Mouse (Mus musculus): ENCODE measurements at regions not wholly inside any gene's neighbourhood (a gene's known extent, or its start where the extent isn't known, plus 50 kb on each side); places are given as distances from the start of the nearest gene placed in this dataset.

DNA sequence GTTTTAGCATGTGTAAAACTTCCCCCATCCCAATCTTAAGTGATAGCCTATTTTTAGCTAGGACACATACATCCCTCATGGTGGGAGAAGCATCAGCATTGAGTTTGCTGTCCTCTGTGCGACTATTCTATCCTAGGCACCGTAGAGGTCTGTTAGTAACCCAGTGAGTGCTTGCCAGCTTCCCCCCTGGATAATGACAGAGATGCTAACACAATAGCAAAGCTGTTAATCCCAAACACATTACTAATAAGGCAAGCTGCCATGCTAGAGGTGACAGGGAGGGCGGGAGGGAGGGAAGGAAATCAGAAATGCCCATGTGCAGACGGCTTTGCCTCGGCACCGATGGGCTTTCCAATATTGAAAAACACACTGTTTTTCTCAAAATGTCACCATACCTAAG lies 272.2 kb upstream of the Meis1 start:
- Histone ChIP-seq H3K9me3 (ENCODE audit: low read depth, low read length) (no peaks in the 10 kb centered on the region), H3K27me3 (ENCODE audit: insufficient read depth, low read length) (no peaks in the 10 kb centered on the region), H3K9ac (no peak overlapping the region), H3K27ac (ENCODE audit: low read depth) (no peak overlapping the region), H3K36me3 (ENCODE audit: insufficient read depth) (no peaks in the 10 kb centered on the region), H3K4me3 (ENCODE audit: low read depth, low read length) (no peak overlapping the region), H3K4me2 (no peak overlapping the region), H3K4me1 (ENCODE audit: insufficient read depth) (no peaks in the 10 kb centered on the region)
- no peak for DNase-seq
- ATAC-seq (ENCODE audit: insufficient read depth): no peak
- 79% methylated on average over 6 of the region's 6 CpGs for WGBS
- no peak for TF ChIP-seq CTCF (IDR thresholded peaks at IDR 0.05; ENCODE audit: low read depth)

- no peak for TF ChIP-seq CTCF (IDR thresholded peaks at IDR 0.05; ENCODE audit: low read depth)
- DNase-seq (no peak), ATAC-seq (ENCODE audit: insufficient read depth) (no peak)
- Histone ChIP-seq H3K36me3 (ENCODE audit: insufficient read depth) (no peaks in the 10 kb centered on the region), H3K27ac (ENCODE audit: low read depth) (no peak overlapping the region), H3K4me3 (ENCODE audit: low read depth, low read length) (no peak overlapping the region), H3K27me3 (ENCODE audit: insufficient read depth, low read length) (no peaks in the 10 kb centered on the region), H3K4me2 (no peak overlapping the region), H3K4me1 (ENCODE audit: insufficient read depth) (no peaks in the 10 kb centered on the region), H3K9ac (no peak overlapping the region), H3K9me3 (ENCODE audit: low read depth, low read length) (no peaks in the 10 kb centered on the region)
- 85% methylated on average over 1 of the region's 1 CpGs for WGBS
Observed at GRCm38 (mm10) chr11:19299411-19299810, 280.6 kb upstream of the Meis1 start.

DNA sequence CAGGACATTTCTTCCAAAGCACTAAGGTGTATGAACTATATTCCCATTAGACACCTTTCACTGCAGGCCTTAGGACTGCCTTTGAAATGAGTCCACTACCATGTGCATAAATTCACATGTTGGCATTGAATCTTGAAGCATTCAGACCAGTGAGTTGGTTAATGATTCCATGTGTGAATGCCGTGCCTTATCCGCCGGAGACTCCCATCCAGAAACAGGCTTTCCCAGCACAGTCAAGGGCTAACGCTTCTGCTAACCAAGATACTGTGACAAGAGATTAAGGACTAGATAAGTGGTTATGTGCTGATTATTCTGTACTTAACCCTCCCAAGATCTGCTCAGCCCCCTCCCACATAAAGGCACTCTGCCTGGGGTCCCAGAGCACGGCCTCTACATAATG lies 287.9 kb upstream of the Meis1 start:
- H3K27ac ChIP-seq (ENCODE audit: low read depth): no peak overlapping the region
- H3K4me2 ChIP-seq: no peak overlapping the region
- no peaks in the 10 kb centered on the region for H3K4me1 ChIP-seq (ENCODE audit: insufficient read depth)
- WGBS: 67% methylated on average over 5 of the region's 5 CpGs
- no peak overlapping the region for H3K4me3 ChIP-seq (ENCODE audit: low read depth, low read length)
- H3K9me3 ChIP-seq (ENCODE audit: low read depth, low read length): no peaks in the 10 kb centered on the region
- TF ChIP-seq CTCF (IDR thresholded peaks at IDR 0.05; ENCODE audit: low read depth): no peak
- DNase-seq (no peak), ATAC-seq (ENCODE audit: insufficient read depth) (no peak)
- H3K9ac ChIP-seq: no peak overlapping the region
- H3K27me3 ChIP-seq (ENCODE audit: insufficient read depth, low read length): no peaks in the 10 kb centered on the region
- H3K36me3 ChIP-seq (ENCODE audit: insufficient read depth): no peaks in the 10 kb centered on the region

- 51% methylated on average over 2 of the region's 3 CpGs for whole genome bisulfite sequencing
Observed at GRCm38 (mm10) chr11:19330685-19331239, 312.0 kb upstream of the Meis1 start.

DNA sequence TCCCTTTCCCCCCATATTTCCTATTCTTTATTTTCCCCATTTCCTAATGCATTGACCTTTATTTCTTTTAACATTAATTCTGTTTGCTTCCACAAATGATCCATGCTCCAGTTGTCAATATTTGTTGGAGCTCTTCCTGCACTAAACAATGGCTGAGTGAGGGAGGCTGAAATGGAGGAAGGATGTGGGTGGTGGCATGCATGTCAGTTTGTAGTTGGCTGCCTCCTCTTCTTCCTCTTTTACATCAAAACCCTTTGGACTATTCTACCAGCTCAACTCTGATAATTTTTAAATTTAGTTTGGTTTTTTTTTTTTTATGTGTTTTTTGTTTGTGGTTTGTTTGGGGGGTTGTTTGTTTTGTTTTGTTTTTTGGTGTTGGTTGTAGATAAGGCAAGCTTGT lies 313.5 kb upstream of the Meis1 start:
- no peak for ATAC-seq (ENCODE audit: insufficient read depth)
- no peaks in the 10 kb centered on the region for H3K27me3 ChIP-seq (ENCODE audit: insufficient read depth, low read length)
- H3K36me3 ChIP-seq (ENCODE audit: insufficient read depth): no peaks in the 10 kb centered on the region
- H3K4me2 ChIP-seq: no peak overlapping the region
- no peak overlapping the region for H3K4me3 ChIP-seq (ENCODE audit: low read depth, low read length)
- peak; percentile 3 for DNase-seq
- TF ChIP-seq CTCF (IDR thresholded peaks at IDR 0.05; ENCODE audit: low read depth): no peak
- H3K27ac ChIP-seq (ENCODE audit: low read depth): no peak overlapping the region
- no peaks in the 10 kb centered on the region for H3K4me1 ChIP-seq (ENCODE audit: insufficient read depth)
- H3K9ac ChIP-seq: no peak overlapping the region
- H3K9me3 ChIP-seq (ENCODE audit: low read depth, low read length): no peaks in the 10 kb centered on the region

More at GRCm38 (mm10) chr11:19330685-19331239, 312.0 kb upstream of the Meis1 start:
- TF ChIP-seq CTCF (IDR thresholded peaks at IDR 0.05; ENCODE audit: low read depth): no peak
- no peaks in the 10 kb centered on the region for H3K4me1 ChIP-seq (ENCODE audit: insufficient read depth)
- no peaks in the 10 kb centered on the region for H3K27me3 ChIP-seq (ENCODE audit: insufficient read depth, low read length)
- H3K4me3 ChIP-seq (ENCODE audit: low read depth, low read length): no peak overlapping the region
- H3K9me3 ChIP-seq (ENCODE audit: low read depth, low read length): no peaks in the 10 kb centered on the region
- H3K27ac ChIP-seq (ENCODE audit: low read depth): no peak overlapping the region
- DNase-seq: no peak
- no peaks in the 10 kb centered on the region for H3K36me3 ChIP-seq (ENCODE audit: insufficient read depth)
- no peak overlapping the region for H3K4me2 ChIP-seq
- no peak overlapping the region for H3K9ac ChIP-seq
- ATAC-seq (ENCODE audit: insufficient read depth): no peak

DNA sequence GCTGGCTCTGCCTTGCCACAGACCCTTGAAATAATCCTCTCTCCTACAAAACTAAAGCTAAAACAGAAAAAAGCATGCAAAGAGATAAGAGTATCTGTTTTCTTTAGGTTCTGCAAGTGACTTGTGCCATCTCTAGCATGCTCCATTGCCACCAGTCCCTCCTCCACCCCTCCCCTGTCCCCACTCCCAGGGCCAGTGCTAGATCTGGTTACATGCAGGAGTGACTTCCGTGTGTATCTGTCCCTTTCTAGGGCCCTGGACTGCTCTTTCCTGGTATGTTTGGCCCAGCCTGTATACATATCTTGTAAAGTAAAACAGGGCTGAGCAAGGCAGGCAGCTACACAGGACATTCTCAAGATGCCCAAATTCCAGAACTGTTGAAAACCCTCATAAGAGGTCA lies 313.9 kb upstream of the Meis1 start:
- no peak for TF ChIP-seq CTCF (IDR thresholded peaks at IDR 0.05; ENCODE audit: low read depth)
- ATAC-seq (ENCODE audit: insufficient read depth) (no peak), DNase-seq (no peak)
- Histone ChIP-seq H3K4me2 (no peak overlapping the region), H3K9ac (no peak overlapping the region), H3K9me3 (ENCODE audit: low read depth, low read length) (no peaks in the 10 kb centered on the region), H3K27ac (ENCODE audit: low read depth) (no peak overlapping the region), H3K27me3 (ENCODE audit: insufficient read depth, low read length) (no peaks in the 10 kb centered on the region), H3K4me1 (ENCODE audit: insufficient read depth) (no peaks in the 10 kb centered on the region), H3K4me3 (ENCODE audit: low read depth, low read length) (no peak overlapping the region), H3K36me3 (ENCODE audit: insufficient read depth) (no peaks in the 10 kb centered on the region)
- 36% methylated on average over 1 of the region's 1 CpGs for WGBS

- Histone ChIP-seq H3K27ac (ENCODE audit: low read depth) (no peak overlapping the region), H3K4me1 (ENCODE audit: insufficient read depth) (no peaks in the 10 kb centered on the region), H3K36me3 (ENCODE audit: insufficient read depth) (no peaks in the 10 kb centered on the region), H3K9me3 (ENCODE audit: low read depth, low read length) (no peaks in the 10 kb centered on the region), H3K4me3 (ENCODE audit: low read depth, low read length) (no peak overlapping the region), H3K27me3 (ENCODE audit: insufficient read depth, low read length) (no peaks in the 10 kb centered on the region), H3K9ac (no peak overlapping the region), H3K4me2 (no peak overlapping the region)
- no peak for ATAC-seq (ENCODE audit: insufficient read depth)
- DNase-seq: no peak
- WGBS: 95% methylated on average over 1 of the region's 1 CpGs
- TF ChIP-seq CTCF (IDR thresholded peaks at IDR 0.05; ENCODE audit: low read depth): no peak
Observed at GRCm38 (mm10) chr11:19333908-19334487, 315.2 kb upstream of the Meis1 start.
